Mouse (Mus musculus): Measurements from ENCODE around the gene Zfp322a. TPM values are rescaled to one million over a fixed set of nuclear protein-coding genes. Genes with fewer than 3 reads are reported as not detected.

The Zfp322a gene
- total and polyA plus RNA-seq, 3 experiments, result 10.3 to 17.7 (median 10.3) TPM

- Histone ChIP-seq H3K4me1 (ENCODE audit: control insufficient read depth in 1 of 2, insufficient read depth in 2 of 2) (peaks cover 5 to 28% of the 10 kb centered on the region in 2 experiments; a peak in 3 of 4 replicates), H3K4me2 (ENCODE audit: insufficient read depth, low read depth, poor library complexity, severe bottlenecking) (peak overlapping the region; percentile 91; the same call in 1 of the 2 replicates), H3K79me2 (replicated peaks; ENCODE audit: control insufficient read depth, extremely low read depth, insufficient read depth, poor library complexity, severe bottlenecking) (peaks cover 15% of the 10 kb centered on the region; the same call in 1 of the 2 replicates), H3K36me3 (replicated peaks in 1 of 2; ENCODE audit: control insufficient read depth in 1 of 2, insufficient read depth in 1 of 2, low read length in 1 of 2) (peaks cover 0 to 13% of the 10 kb centered on the region in 2 experiments), H3K4me3 (replicated peaks in 1 of 3; ENCODE audit: low read depth in 2 of 3, low read length in 2 of 3, poor library complexity in 1 of 3) (no peak overlapping the region), H3K9ac (ENCODE audit: insufficient read depth, low read depth) (peak overlapping the region; percentile 64; the same call in 1 of the 2 replicates), H3K9me3 (replicated peaks; ENCODE audit: low read length) (no peaks in the 10 kb centered on the region), H3K27ac (ENCODE audit: insufficient read depth, low read depth) (no peak overlapping the region), H3K27me3 (replicated peaks) (no peaks in the 10 kb centered on the region)
- in situ Hi-C loops (cut with MboI; ENCODE audit: low pct_ligation_motif_present, low pct_unique_long_range_greater_than_20kb, low sequenced_read_pairs), result no loop called here
- TF ChIP-seq MAFK (IDR thresholded peaks at IDR 0.05; ENCODE audit: insufficient replicate concordance, low read length) (no peak), USF1 (IDR thresholded peaks at IDR 0.05; ENCODE audit: low read depth, low read length) (no peak), TBP (conservative IDR thresholded peaks at IDR 0.05; ENCODE audit: low read depth, low read length) (no peak), MAX (IDR thresholded peaks at IDR 0.05; ENCODE audit: low read length) (no peak), E2F4 (IDR thresholded peaks at IDR 0.05; ENCODE audit: insufficient replicate concordance, low read depth, low read length) (no peak), CHD1 (IDR thresholded peaks at IDR 0.05; ENCODE audit: low read depth, low read length) (no peak), ZMIZ1 (IDR thresholded peaks at IDR 0.05; ENCODE audit: low read depth, low read length) (no peak), MXI1 (IDR thresholded peaks at IDR 0.05; ENCODE audit: low read depth, low read length) (no peak), CHD2 (IDR thresholded peaks at IDR 0.05; ENCODE audit: low read length) (no peak), HCFC1 (IDR thresholded peaks at IDR 0.05; ENCODE audit: low read depth, low read length) (no peak), RCOR1 (conservative IDR thresholded peaks at IDR 0.05; ENCODE audit: low read depth, low read length) (no peak), TCF12 (IDR thresholded peaks at IDR 0.05; ENCODE audit: low read depth, low read length) (no peak)
- dilution Hi-C loops (cut with MboI; ENCODE audit: extremely low pct_ligation_motif_present, extremely low pct_unique_long_range_greater_than_20kb, low sequenced_read_pairs), result no loop called here
- DNase-seq (ENCODE audit: extremely low read depth), result no peak
Measured at GRCm38 (mm10) chr13:23370075-23370474, 1.1 kb upstream of the Zfp322a start.

- in situ Hi-C loops (cut with MboI; ENCODE audit: low pct_ligation_motif_present, low pct_unique_long_range_greater_than_20kb, low sequenced_read_pairs), result no loop called here
- TF ChIP-seq POLR2A (IDR thresholded peaks at IDR 0.05; ENCODE audit: low read depth, low read length), result no peak
- no peak; the same call in 1 of the 2 replicates for TF ChIP-seq IRF4 (IDR thresholded peaks at IDR 0.05; ENCODE audit: low read depth, low read length)
- peak; percentile 54; the same call in 1 of the 2 replicates for TF ChIP-seq SIN3A (IDR thresholded peaks at IDR 0.05; ENCODE audit: low read length)
- 0 out of 2 replicates have a peak, but pooled peaks have one; percentile 7 for TF ChIP-seq RCOR1 (conservative IDR thresholded peaks at IDR 0.05; ENCODE audit: low read depth, low read length)
- TF ChIP-seq MXI1 (IDR thresholded peaks at IDR 0.05; ENCODE audit: low read depth, low read length), result no peak; the same call in 1 of the 2 replicates
- TF ChIP-seq JUND (conservative IDR thresholded peaks at IDR 0.05; ENCODE audit: low read depth, low read length), result no peak
- TF ChIP-seq TBP (conservative IDR thresholded peaks at IDR 0.05; ENCODE audit: low read depth, low read length), result 0 out of 2 replicates have a peak, but pooled peaks have one; percentile 12
- TF ChIP-seq MAZ (IDR thresholded peaks at IDR 0.05; ENCODE audit: low read depth, low read length), result no peak
- no peak for TF ChIP-seq USF2 (conservative IDR thresholded peaks at IDR 0.05; ENCODE audit: low read depth, low read length)
- 0 out of 2 replicates have a peak, but pooled peaks have one; percentile 11 for TF ChIP-seq EP300 (IDR thresholded peaks at IDR 0.05; ENCODE audit: low read length)
- TF ChIP-seq JUN (IDR thresholded peaks at IDR 0.05; ENCODE audit: insufficient read depth, low read depth, low read length), result no peak
- TF ChIP-seq USF1 (IDR thresholded peaks at IDR 0.05; ENCODE audit: low read depth, low read length), result no peak
- no peak for TF ChIP-seq ZKSCAN1 (IDR thresholded peaks at IDR 0.05; ENCODE audit: borderline replicate concordance, low read depth, low read length)
- TF ChIP-seq ZC3H11A (IDR thresholded peaks at IDR 0.05; ENCODE audit: low read depth, low read length), result no peak
- TF ChIP-seq NELFE (IDR thresholded peaks at IDR 0.05; ENCODE audit: low read depth, low read length), result no peak
- no peak for TF ChIP-seq MEF2A (IDR thresholded peaks at IDR 0.05; ENCODE audit: borderline replicate concordance, low read depth, low read length)
- TF ChIP-seq BHLHE40 (IDR thresholded peaks at IDR 0.05; ENCODE audit: low read depth, low read length), result no peak
- TF ChIP-seq POLR2AphosphoS2 (IDR thresholded peaks at IDR 0.05; ENCODE audit: low read depth, low read length), result no peak
- no peak for TF ChIP-seq ELF1 (IDR thresholded peaks at IDR 0.05; ENCODE audit: low read depth, low read length)
- 0 out of 2 replicates have a peak, but pooled peaks have one; percentile 3 for TF ChIP-seq MAX (IDR thresholded peaks at IDR 0.05; ENCODE audit: low read length)
- TF ChIP-seq RAD21 (IDR thresholded peaks at IDR 0.05; ENCODE audit: low read depth, low read length), result no peak
- no peak for TF ChIP-seq CHD1 (IDR thresholded peaks at IDR 0.05; ENCODE audit: low read depth, low read length)
- no peak for TF ChIP-seq E2F4 (IDR thresholded peaks at IDR 0.05; ENCODE audit: insufficient replicate concordance, low read depth, low read length)
- TF ChIP-seq MYC (IDR thresholded peaks at IDR 0.05; ENCODE audit: low read depth, low read length), result 0 out of 2 replicates have a peak, but pooled peaks have one; percentile 5
- no peak for TF ChIP-seq HCFC1 (IDR thresholded peaks at IDR 0.05; ENCODE audit: low read depth, low read length)
- no peak overlapping the region for H3K27ac ChIP-seq (ENCODE audit: insufficient read depth, low read depth)
- H3K9ac ChIP-seq (ENCODE audit: insufficient read depth, low read depth), result peak overlapping the region; percentile 64
- DNase-seq (ENCODE audit: extremely low read depth), result no peak
- peaks cover 8 to 34% of the 10 kb centered on the region in 2 experiments; a peak in 3 of 4 replicates for H3K4me1 ChIP-seq (ENCODE audit: control insufficient read depth in 1 of 2, insufficient read depth in 2 of 2)
- H3K4me3 ChIP-seq (replicated peaks in 1 of 3; ENCODE audit: low read depth in 2 of 3, low read length in 2 of 3, poor library complexity in 1 of 3), result peak overlapping the region; percentile 59 to 64 (median 62)
- peaks cover 18% of the 10 kb centered on the region for H3K79me2 ChIP-seq (replicated peaks; ENCODE audit: control insufficient read depth, extremely low read depth, insufficient read depth, poor library complexity, severe bottlenecking)
- peaks cover 0 to 18% of the 10 kb centered on the region in 2 experiments for H3K36me3 ChIP-seq (replicated peaks in 1 of 2; ENCODE audit: control insufficient read depth in 1 of 2, insufficient read depth in 1 of 2, low read length in 1 of 2)
- no peaks in the 10 kb centered on the region for H3K27me3 ChIP-seq (replicated peaks)
- dilution Hi-C loops (cut with MboI; ENCODE audit: extremely low pct_ligation_motif_present, extremely low pct_unique_long_range_greater_than_20kb, low sequenced_read_pairs), result no loop called here
- H3K9me3 ChIP-seq (replicated peaks; ENCODE audit: low read length), result no peaks in the 10 kb centered on the region
- peak overlapping the region; percentile 91 for H3K4me2 ChIP-seq (ENCODE audit: insufficient read depth, low read depth, poor library complexity, severe bottlenecking)
Measured at GRCm38 (mm10) chr13:23369421-23369765, 385 bp upstream of the Zfp322a start.

All from CH12.LX (cell line).